Mouse (Mus musculus): Measurements from ENCODE around the gene Gm11232.

Gene Gm11232

DNA sequence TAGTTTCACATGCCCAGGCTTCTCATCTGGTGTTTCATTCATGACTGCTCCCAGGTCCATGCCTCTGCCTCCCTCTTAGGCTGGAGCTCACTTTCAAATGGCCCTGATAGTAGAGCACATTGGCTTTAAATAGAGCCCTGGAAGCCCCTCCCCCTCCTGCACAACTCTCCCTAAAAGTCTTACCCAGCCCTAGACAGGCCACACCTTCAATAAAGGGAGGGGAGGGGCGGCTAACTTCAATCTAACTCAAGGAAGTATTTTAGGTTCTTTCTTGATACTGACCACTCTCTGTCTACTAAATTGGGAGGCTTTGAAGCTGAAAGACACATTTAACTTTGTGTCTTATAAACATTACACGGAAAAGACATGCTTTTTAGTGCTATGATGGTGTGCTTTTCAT lies at the start of gene Gm11232:
Gm11232 (minus strand) TSS at position 101 of the 400 bp plus-strand sequence.
- in situ Hi-C loops (cut with MboI, MseI) = no loop called here

DNA sequence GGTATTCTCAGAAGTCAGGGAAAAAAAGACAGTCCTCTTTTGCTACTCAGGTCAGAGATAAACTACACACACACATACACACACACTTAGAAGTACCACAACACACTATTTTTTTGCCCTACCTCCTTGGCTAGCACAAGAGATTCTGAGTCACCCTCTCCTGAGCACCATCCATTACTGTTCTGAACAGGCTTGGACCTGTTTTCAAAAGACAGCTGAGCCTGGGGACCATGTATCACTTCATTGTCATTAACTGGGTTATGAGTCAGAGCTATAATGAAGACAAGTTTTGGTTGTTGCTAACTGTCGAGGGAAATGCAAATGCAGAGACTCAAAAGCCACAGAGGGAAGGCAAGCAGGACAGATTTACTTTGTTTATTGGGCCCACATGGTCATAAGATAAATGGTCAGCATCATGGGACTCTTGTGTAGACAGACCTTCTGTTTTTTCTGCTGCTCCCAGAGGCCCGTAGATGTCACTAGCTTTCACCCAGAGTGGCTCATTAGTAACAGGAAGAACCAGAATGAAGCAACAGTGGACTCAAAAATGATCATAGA lies 48.3 kb upstream of the Gm11232 start:
- in situ Hi-C loops (cut with MboI, MseI) = no loop called here

- in situ Hi-C loops (cut with MboI, MseI) = no loop called here
Measured at GRCm38 (mm10) chr4:71765529-71765928, 7.8 kb upstream of the Gm11232 start.

DNA sequence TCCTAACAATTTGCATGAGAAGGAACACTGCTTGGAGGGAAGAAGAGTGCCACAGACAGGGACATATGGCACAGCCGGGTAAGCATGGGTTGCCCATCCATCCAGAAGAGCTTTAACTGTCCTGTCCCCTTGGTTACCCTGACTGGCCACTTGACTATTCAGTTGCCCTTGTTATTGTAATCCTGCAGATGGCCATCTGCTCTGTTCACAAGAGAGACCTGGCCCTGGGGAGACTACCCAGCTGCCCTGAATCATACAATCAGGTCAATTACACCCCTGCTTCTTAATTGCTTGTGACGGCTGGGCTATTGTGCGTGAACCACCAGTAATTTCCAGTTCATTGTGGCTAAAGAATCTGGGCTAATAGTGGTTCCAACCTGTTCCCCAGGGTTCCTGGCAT lies 7.3 kb upstream of the Gm11232 start:
- in situ Hi-C loops (cut with MboI, MseI) = no loop called here

DNA sequence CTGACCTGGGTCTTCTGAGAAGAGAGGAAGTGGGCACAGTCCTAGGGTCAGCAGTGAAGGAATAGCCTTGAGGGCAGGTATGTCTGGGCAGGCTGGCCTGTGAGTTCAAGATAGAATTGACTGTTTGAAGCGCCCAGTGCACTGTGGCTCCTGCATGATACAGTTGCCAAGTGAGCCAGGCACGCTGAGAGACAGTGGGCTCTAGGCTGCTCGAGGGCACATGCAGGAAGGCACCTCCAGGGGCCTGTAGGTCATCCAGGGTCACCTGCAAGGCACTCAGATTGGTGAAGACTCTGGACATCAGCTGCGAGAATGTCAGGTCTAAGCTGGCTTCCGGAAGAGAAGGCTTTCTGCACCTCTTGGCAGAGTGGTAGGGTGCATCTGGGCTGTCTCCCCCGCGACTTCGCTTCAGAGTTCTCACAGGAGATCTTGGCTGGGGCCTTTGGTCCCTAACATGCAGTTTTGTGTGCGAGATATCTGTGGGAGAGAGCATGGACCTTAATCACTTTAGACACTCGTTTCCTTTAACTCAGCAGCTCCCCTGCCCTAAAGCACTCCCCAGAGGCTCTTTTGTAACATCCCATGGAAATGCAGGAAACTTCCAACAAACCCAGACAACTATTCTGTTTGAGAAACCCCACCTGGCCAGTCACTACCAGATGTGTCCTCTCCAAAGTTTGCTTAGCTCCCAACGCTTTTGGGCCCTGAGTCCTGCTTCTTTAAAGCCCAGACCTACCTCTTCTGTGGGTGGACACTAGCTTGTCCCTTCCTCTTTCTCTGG lies 1.1 kb downstream of the Gm11232 start:
- in situ Hi-C loops (cut with MboI, MseI) = no loop called here

DNA sequence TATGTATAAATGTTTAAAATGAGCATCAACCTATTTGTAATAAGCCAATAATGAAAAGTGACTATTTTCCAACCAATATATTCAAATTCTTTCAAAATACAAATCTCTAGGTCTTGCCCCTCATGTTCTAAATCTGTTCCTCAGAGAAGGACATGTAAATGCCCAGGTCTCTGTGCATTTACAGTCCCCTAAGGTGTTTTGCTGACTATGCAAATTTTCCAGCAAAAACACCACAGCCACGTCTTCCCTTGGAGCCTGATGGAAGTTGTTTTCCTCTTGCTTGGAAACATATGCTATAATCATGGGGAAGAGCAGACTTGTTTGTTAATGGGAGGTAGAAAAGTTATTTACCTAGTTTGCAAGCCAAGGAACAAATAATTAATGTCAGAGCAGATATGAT lies 12.0 kb downstream of the Gm11232 start:
- in situ Hi-C loops (cut with MboI, MseI) = no loop called here

GRCm38 (mm10) chr4:71736529-71736928 lies 21.2 kb downstream of the Gm11232 start:
- in situ Hi-C loops (cut with MboI, MseI) = no loop called here

- in situ Hi-C loops (cut with MboI, MseI) = no loop called here
Measured at GRCm38 (mm10) chr4:71735261-71735660, 22.5 kb downstream of the Gm11232 start.

- in situ Hi-C loops (cut with MboI, MseI) = no loop called here
Measured at GRCm38 (mm10) chr4:71729401-71729800, 28.4 kb downstream of the Gm11232 start.

- in situ Hi-C loops (cut with MboI, MseI) = no loop called here
Measured at GRCm38 (mm10) chr4:71727611-71728010, 30.2 kb downstream of the Gm11232 start.

DNA sequence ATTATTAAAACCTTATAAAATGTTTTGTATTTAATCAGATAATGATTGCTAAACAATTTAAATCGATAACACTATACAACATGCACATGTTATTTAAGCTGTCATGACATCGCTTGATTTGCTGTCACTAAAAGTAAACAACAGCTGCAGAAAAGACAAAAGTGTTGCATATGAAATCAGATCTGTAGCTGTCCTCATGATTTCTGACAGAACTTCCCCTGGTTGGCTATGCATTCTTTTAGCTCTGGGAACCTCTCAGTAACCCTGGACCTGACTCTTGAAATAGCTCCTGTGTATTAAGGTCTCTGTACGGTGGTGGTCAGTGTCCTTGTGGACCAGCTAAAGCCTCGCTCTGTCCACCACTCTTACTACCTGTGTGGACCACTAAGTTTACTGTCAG lies 30.7 kb downstream of the Gm11232 start:
- in situ Hi-C loops (cut with MboI, MseI) = no loop called here

DNA sequence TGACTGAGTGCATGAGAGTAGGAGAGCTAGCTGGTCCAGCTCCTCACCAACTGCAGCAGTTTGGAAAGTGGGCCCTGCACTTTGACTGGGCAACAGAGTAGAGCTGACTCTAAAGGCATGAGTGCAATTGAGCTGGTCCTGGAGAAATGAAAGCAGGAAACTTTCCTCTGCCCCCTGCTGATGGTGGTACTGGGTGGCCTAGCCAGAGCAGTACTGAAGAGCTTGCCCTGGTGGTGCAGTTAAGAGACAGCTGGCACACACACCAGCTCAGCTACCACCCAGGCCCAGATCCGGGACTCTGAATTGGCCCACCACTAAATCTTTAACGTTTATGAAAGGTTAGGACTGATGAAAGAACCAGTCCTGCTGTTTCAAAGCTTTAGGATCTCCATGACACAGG lies 31.9 kb downstream of the Gm11232 start:
- in situ Hi-C loops (cut with MboI, MseI) = no loop called here

Measured in T-helper 2 cell (primary cell).